Mouse (Mus musculus): ENCODE results near the gene Dnah7a.
"Not testable (repeated sequence)": the region's sequence is repeated elsewhere in the genome, so short reads cannot be mapped to it uniquely, and the experiment has no call there.

Gene Dnah7a

DNA sequence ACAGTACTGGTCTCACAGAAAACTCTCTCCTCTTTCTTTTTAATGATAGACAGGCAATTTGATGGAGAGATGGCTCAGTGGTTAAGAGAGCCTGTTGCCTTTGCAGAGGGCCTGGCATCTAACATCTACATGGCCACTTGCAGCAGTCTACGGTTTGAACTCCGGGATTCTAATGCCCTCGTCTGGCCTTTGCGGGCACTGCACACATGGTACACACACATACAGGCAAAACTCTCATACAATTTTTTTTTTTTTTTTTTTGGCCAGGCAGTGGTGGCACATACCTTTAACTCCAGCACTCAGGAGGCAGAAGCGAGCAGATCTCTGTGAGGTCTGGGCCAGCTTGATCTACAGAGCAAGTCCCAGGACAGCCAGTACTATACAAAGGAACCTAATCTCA, 2.4 kb downstream of the Dnah7a start:
- no peak for DNase-seq (ENCODE audit: low spot score)

DNA sequence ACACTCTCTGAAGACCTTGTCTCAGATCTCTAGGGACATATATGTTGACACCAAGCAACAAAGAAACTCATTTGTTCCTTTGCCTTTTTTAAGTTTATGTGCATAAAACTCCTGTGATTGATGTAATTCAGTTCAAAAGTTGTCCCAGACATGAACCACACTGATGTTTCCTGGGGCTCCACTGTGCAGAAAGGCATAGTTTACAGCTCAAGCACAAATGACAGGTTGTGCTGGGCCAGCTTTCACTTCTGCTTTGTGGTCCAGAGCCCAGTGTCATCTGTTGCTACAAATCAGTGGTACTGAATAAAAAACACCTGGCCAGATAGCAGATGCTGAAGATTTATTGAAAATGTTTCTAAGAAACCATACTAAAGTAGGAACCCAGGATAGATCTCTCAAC, 42.3 kb downstream of the Dnah7a start:
- DNase-seq (ENCODE audit: low spot score), result not testable (repeated sequence)

DNA sequence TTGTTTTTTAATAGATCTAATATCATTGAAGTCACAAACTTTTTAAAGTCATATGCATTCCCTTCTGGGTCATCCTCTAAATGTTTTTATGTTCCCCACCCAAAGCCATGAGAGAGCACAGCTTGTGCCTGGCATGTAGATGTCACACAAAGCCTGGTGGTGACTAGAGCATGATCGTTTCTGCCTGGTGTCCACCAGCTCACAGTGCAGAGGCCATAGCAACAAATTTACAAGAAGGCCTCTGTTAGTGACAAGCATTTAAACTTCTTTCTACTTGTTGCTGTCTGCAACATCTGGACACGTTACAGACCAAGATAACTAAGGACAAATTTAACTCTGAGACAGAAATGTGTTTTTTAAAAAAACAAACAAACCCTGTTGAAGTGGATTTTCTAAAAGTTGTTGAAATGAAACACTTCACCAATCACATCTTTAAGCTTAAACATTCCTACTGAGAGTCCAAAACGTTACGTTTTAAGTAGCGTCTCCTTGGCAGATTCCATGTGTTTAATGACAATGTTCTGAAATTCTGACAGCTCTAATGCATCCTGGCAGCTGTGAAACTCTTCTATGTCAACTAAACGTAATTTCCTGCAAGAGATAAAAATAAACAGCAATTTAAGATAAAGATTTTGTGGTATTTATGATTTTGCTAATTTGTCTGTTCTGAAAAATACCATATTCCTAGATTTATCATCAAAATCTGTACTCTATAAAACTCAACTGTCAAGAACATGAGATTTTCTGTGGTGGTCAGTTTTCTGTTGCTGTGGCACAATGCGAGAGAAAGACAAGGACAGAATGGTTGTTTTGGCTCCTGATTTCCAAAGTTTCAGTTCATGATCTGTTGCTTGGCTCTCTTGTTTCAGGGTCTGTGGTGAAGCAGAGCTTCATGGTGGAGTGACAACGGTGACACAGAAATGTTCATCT, 66.5 kb downstream of the Dnah7a start:
- no peak for DNase-seq (ENCODE audit: low spot score)

DNA sequence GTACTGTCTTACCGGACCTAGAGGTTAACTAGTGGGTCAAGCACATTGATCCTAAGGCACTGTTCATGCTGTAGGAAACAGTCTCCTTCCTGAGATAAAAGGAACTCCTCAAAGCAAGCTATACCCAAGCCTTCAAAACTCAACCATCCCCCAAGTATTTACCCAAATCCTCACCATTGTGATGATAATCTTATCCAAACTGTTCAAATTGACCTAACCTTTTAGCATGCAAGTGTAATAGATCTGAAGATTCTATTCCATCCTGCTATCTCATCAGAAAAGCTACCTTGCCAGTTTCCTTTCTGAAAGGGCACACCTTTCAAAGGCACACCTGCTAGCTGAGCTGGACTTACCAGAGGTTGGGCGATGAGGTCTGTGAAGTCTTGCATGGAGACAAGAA, 70.9 kb downstream of the Dnah7a start:
- DNase-seq (ENCODE audit: low spot score), result not testable (repeated sequence)

DNA sequence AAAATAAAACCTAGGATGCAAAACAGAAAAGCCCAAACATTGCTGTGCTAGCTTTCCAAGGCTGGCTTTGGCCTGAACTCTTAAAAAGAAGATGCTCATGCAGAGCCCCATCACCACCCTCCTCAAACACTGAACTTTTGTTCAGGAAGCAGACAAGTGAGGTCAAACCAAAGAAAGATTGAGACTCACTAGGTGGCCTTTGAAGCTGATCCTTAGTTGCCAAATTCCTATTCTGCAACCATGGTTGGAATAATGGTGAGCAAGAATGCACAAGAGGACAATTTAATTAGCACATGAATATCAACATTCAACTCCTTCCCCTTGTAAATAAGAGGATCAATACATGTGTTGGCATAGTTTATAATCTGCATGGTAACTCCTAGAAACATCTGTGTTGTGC, 74.5 kb downstream of the Dnah7a start:
- DNase-seq (ENCODE audit: low spot score), result not testable (repeated sequence)

DNA sequence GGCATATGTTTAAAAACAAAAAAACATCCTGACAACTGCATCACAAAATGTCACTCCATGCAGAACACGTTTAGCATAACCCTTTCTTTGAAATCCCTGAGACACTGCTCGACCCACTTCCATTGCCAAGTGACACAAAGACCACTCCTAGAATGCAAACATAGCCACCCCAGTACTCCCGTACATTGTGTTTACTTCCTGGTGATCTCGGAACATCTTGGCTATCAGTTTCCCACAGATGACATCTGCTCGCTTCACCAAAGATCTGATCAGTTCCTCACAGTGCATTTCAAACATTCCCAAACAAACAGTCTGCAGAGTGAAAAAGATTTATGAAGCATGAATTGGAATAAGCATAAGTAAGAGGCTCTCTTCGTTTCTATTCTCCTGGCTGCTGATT, 76.6 kb downstream of the Dnah7a start:
- no peak for DNase-seq (ENCODE audit: low spot score)

DNA sequence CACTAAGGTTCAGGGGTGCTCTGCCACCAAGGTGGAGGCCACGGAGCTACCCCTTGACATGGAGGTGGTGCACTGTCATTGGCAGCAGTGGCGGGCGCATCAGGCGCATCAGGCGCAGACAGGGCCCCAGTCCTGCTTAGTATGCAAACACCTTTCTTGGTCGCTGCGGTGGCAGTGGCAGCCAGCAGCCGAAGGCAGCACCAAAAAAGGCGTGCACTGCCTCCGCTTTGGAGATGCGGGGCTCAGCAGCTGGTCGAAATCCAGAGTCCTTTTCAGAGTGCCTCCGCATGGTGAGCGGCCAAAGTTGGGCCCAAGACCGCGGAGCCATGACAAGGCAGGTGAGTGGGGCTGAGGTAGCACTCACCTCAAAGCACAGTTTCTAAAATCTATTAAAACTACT, 93.1 kb downstream of the Dnah7a start:
- no peak for DNase-seq (ENCODE audit: low spot score)

DNA sequence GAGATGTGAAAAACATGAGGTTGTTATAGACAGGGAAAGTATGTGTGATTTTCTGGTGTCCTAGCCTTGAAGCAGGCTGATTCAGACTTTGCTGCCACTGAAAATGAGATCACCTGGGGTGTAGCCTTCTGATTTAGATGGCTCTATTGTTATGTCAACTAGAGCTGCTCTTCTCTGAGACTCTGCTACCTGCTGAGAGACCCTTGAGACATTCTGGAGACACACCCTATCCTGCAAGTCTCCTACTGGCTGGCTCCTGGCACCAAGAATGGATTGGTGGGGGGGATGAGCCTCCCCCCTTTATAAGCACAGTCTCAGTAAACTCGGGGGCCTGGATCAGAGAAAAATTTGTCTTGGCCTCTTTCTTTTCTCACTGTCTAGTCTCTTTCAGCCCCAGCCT, 125.3 kb downstream of the Dnah7a start:
- DNase-seq (ENCODE audit: low spot score), result not testable (repeated sequence)

DNA sequence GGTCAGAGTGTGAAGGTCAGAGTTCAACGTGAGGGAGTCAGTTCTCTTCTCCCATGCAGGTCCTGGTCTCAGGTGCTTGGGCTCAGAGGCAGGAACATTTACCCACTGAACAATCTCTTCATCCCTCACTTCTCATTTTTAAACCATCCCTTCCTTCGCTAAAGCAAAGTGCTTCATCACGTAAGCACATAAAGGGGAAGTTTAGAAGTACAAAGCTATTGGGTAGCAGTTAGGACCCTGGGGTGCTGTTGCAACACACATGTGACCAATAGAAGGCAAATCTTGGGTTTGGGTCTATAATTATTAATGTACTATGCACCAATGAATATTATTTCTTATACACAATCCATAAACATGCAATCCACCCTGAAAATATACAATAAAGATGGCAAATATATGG, 148.7 kb downstream of the Dnah7a start:
- DNase-seq (ENCODE audit: low spot score), result not testable (repeated sequence)

DNA sequence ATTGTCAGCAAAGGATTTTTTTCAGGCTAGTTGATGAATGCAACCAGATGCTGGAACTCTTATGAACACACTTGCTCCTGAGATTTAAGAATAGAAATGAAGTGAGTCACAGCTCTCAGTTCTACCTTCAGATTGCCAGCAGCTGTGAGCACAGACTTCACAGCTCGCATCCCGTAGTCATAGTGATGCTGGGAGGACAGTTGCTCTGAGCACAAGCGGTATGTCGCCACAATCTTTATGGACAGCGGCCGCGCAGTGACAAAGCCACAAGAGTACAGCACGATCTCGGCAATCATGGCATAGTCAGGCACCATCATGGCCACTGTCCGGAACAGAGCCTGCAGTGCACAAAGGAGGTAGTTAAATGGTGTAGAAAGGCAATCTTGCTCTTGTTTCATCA, 159.6 kb downstream of the Dnah7a start:
- not testable (repeated sequence) for DNase-seq (ENCODE audit: low spot score)

DNA sequence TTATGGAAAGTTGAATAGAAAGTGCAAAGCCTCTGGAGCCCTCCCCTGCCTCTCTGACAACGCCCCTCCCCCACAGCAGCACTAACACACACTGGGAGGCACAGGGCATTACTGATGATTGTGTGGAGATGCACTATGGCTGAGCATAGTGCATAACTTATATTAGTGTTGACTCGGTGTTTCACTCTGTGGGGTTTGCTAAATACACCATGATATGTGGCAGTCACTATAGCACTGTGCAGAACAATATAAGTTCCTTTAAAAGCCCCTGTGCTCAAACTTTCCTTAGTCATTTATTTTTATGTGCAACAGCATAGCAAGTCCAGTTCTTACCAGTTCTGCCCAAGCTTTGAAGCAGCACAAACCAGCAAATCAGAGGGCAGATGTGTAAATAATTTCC, 168.2 kb downstream of the Dnah7a start:
- DNase-seq (ENCODE audit: low spot score), result not testable (repeated sequence)

DNA sequence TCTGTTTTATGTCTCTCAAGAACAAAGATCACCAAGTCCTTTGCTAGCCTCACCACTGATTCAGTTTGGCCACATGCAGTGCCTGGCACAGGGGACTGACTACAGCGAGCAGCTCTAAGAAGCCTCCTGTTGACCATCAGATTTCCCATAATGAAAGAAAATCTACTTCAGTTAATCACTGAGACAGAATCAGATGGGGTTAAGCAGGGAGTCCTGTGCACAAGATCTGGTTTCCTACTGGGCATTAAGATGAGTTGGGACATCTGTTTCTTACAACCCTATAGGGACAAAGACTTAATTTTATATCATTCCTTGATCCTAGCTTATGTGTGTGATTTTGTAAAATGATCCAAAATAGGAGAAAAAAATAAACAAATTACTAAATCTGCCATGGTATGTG, 171.8 kb downstream of the Dnah7a start:
- DNase-seq (ENCODE audit: low spot score), result not testable (repeated sequence)

DNA sequence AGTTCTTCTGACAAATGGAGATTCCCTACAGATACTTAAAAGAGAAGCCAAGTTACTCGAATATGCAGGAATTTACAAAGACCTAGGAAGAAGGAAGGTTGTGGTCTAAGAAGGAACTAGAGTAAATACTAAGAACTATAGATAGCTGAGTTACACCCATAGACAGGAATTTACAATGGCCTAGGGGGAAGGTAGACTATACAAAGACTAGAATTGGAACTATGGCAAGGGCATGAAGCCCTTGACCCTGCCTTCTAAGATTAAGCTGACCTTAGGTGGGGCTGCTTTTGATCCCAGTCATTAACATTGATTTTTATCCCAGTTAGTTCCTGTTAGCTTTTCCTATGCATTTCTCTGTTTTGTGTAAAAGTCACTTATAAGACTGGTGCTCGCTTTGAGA, 180.6 kb downstream of the Dnah7a start:
- DNase-seq (ENCODE audit: low spot score), result not testable (repeated sequence)

DNA sequence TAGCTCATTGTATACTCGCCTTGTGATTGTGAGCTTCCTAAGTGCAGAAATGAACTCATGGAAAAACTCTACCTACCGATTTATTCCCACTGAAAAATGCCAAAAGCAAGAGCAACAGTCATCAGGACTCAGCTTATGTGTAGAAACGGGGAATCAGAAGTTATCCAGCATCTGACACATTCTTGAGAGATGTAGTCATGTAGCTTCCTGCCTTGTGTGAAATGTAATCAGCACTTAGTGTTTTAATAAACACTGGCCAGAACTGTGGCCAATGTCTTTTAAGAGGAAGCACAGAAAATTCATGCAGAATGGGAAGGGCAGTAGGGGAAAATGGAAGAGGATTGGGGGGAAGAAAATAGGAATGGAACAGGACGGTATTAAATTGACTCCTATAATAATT, 232.9 kb downstream of the Dnah7a start:
- DNase-seq (ENCODE audit: low spot score), result no peak

DNA sequence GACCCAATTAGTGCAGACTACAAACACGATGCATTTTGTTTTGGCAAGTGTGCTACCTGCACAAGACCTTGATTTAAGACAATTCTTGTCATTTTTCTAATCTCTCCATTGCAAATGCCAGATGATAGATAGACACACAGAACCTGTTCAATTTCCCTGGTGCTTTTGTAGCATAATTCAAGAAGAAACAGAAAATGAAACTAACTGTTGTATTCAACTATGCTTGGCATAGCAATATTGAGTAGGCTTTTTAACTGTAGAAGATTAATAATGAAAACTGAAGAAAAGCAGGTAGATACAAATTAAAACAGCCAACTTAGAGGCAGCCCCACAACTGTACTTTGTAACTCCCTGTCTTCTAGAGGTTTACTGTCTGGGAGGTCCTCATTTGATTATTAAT, 234.5 kb downstream of the Dnah7a start:
- DNase-seq (ENCODE audit: low spot score), result not testable (repeated sequence)

DNA sequence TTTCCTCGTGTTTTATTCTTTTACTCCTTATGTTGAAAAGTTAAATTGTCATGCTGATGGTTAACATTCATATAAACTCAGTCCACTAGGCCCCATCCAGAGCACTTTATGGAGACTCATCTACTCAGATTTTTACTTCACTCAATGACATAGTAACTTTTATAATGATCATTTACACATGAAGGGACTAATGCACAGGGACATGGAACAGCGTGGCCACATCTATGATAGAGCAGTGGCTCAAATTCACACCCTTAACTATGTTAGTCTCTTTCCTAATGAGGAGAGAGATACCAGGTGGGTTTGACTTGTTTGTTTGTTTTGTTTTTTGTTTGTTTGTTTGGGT, 239.3 kb downstream of the Dnah7a start:
- DNase-seq (ENCODE audit: low spot score), result no peak

DNA sequence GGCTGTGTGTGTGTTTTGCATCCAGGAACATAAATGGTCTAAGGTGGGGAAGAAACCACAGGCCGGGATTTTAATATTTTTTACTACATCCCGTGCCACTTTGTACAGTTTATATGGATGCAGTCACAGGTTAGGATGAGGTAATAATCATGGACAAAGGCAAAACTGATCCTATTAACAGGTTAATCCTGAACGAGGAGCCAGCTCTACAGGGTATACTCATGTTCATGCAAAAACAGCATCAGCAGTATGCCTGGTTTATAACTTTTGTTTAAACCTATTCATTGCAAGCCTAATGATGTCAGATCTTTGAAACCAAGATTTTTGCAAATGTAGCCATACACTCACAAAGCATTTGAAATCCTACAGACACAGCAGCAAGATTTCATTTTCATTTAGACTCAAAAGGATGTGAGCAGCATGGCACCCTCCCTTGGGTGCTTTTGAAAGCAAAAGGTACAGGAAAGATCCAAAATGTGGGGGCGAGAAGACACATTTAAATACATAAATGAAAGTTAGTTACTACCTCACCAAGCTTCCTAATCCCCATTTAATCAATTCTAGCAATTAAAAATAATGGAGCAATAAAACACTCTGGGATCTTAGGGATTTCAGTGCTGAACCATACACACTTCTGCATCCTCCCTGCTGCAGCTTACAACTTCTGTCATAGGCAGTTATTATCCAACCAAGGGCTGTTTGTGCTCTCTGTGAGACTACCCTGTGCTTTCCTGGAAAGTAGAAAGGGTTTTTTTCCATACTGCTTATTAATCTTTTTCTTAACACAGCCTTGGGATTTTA, 239.9 kb downstream of the Dnah7a start:
- DNase-seq (ENCODE audit: low spot score), result not testable (repeated sequence)

DNA sequence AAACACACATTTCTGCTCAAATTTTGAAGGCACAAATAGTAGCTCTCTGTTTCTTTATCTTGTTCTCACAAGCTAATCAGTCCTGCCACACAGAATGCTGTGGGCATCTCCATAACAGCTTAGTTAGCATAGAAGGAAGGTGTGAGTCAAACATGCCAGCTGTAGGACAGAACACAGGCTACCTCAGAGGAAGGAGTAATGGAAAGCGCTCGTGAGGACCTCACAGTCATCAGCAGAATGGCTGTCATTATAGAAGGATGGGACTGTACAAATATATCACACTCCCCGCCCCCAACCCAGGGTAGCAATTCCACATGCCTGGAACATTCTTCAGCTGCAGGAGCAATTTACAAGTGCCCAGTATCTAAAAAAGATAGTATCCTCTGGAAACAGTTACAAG, 267.4 kb downstream of the Dnah7a start:
- not testable (repeated sequence) for DNase-seq (ENCODE audit: low spot score)

DNA sequence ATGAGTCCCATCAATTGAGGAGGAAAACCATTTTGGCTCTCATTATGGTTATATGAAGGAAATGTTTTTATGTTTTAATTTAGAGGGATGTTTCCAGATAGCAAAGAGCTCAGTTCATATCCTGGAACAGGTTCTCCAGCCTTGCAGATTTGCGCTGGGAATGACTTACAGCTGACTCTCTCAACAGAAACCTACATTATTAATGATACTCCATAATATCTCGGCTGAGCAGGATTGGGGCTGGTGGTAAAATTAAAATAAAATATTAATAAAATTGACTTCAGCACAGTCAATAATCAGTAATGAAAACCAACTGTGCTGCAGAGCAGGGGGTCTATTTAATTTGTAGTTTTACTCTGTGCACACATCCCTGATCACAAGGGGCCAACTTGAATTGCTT, 274.2 kb downstream of the Dnah7a start:
- DNase-seq (ENCODE audit: low spot score), result not testable (repeated sequence)

DNA sequence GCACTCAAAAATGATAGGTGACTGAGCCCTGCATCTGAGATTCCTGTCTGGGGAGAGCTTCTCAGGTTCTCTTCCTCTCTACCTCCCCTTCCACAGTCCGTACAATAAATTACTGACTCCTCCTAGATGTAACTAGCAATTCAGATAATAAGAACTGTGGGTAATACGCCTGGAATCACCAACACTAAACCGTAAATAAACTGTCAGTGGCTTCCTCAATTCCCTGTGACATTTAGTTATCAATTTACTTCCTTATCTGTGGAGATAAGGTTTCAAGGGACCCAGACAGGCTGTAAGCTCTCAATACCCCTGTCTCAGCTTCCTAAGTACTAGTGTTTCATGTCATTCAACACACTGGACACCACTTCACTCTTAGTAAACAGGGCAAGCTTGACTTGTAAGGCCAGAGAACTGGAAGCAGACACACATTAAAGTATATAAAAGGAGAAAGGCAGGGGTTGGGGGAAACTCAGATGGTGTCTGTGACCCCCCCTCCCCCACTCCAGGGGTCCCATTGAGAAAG, 300.7 kb downstream of the Dnah7a start:
- DNase-seq (ENCODE audit: low spot score), result no peak

DNA sequence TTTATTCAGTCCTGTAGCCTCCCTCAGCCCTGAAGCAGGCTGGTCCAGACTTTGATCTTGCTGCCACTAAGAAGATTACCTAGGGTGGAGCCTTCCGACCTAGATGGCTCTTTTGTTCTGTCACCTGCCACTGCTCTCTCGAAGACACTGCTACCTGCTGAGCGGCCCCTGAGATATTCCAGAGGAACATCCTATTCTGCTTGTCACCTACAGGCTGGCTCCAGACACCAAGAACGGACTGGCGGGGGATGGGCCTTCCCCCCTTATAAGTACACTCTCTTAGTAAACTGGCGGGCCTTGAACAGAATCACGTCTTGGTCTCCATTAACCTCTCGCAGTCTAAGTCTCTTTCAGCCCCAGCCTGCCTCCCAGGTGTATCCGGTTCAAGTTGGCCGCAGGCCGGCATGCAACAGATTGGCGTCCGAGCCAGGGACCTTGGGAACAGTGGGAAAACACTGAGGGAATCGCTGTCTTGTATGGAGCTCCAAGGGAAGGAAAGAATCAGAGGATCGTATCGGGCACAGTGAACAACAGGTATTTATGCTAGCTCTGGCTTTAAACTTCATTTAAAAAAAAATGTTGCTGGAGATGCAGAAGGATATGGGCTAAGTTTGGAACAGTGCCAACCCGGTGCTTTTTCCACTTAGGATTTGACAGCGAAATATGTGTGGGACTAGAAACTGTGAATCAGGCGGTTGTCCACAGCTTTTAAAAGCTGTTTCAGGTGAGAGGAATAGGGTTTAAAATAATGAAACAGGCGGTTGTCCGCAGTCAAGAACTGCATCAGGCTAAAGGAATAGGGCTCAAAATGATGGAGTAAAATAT, 312.4 kb downstream of the Dnah7a start:
- DNase-seq (ENCODE audit: low spot score), result not testable (repeated sequence)

DNA sequence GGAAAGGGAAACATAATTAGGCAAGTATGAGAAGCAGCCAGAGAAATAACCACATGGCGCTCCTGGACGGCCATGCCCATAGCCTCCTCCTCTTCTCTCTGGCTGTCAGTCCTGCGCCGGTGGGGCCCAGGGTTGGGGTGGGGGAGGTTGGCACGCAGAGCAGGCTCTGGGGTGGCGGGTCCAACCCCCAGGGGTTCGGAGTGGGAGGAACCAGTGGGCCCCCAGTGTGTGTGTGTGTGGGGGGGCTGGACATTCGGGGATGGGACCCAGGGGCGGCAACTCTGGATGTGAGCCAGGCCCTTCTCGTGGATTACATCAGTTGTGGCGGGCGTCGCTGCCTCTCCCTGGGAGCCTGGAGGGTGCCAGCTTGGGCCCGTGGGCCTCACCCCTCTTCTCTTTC, 317.8 kb downstream of the Dnah7a start:
- DNase-seq (ENCODE audit: low spot score), result no peak

Measured in urinary bladder, postnatal 25 days (tissue).